9 mouse cellular contexts compared by ENCODE assay signal in genomic region chr11:115902831-115903230, GRCm38 (mm10). TPM values are rescaled to one million over a fixed set of nuclear protein-coding genes. Genes with fewer than 3 reads are reported as not detected.
A peak's percentile ranks its signal among the peaks of the same experiment; 100 is the strongest.
DNase-seq lines count a peak whose midpoint lies in the region; ATAC-seq and TF ChIP-seq lines count a peak whose summit lies in the region.
"Had no signal": no experiment of that assay in that cellular context is flagged by ENCODE, and none has a peak within 500 bp of the region (broad histone marks: within the 10 kb centered on the region; RNA-seq: fewer than 3 reads in every experiment).

No protein-coding gene starts in this region.

- no peaks in the 10 kb centered on the region for H3K27me3 ChIP-seq in limb, embryonic 12.5 days
- no peaks in the 10 kb centered on the region for H3K27me3 ChIP-seq in myocyte (ENCODE audit: control insufficient read depth, insufficient read depth, insufficient read length)
- H3K27me3 ChIP-seq in hindbrain, embryonic 14.5 days (ENCODE audit: control insufficient read depth, insufficient read depth, low read length), result no peaks in the 10 kb centered on the region

- H3K4me2 ChIP-seq in limb, embryonic 12.5 days, result no peak overlapping the region
- peak overlapping the region; percentile 76 for H3K4me2 ChIP-seq in myocyte (ENCODE audit: low read depth)
- H3K4me2 ChIP-seq in hindbrain, embryonic 14.5 days (replicated peaks), result no peak overlapping the region

- DNase-seq in right cerebral cortex, postnatal 10 days (ENCODE audit: low spot score in 2 of 2), result peak; percentile 49 to 53
- no peak for DNase-seq in right cerebral cortex, postnatal 36 days (ENCODE audit: low spot score in 2 of 2)
- DNase-seq in hindbrain, embryonic 14.5 days (ENCODE audit: low spot score), result no peak
- no peak for DNase-seq in thymus, postnatal 4 days
- no peak for DNase-seq in right cerebral cortex, adult 18-20 months

- WGBS in limb, embryonic 12.5 days, result 80% methylated on average over 1 of the region's 1 CpGs
- WGBS in hindbrain, embryonic 14.5 days, result 87% methylated on average over 1 of the region's 1 CpGs

- H3ac ChIP-seq in myocyte (ENCODE audit: control insufficient read depth, insufficient read length), result no peak overlapping the region

- no peaks in the 10 kb centered on the region for H3K79me2 ChIP-seq in myocyte (ENCODE audit: control insufficient read depth, insufficient read depth)

- peaks cover 4% of the 10 kb centered on the region; the same call in 1 of the 2 replicates for H3K36me3 ChIP-seq in limb, embryonic 12.5 days
- H3K36me3 ChIP-seq in myocyte (ENCODE audit: control insufficient read depth, insufficient read depth), result no peaks in the 10 kb centered on the region
- 0 out of 2 replicates have a peak, but pooled peaks cover 8% of the 10 kb centered on the region for H3K36me3 ChIP-seq in hindbrain, embryonic 14.5 days (replicated peaks; ENCODE audit: control insufficient read depth, insufficient read depth)

- no peaks in the 10 kb centered on the region for H3K9me3 ChIP-seq in limb, embryonic 12.5 days
- H3K9me3 ChIP-seq in hindbrain, embryonic 14.5 days (ENCODE audit: control insufficient read depth, low read length), result no peaks in the 10 kb centered on the region

- no peak overlapping the region for H3K9ac ChIP-seq in limb, embryonic 12.5 days (replicated peaks)
- H3K9ac ChIP-seq in hindbrain, embryonic 14.5 days, result no peak overlapping the region

- TF ChIP-seq POLR2A in myocyte (IDR thresholded peaks at IDR 0.05; ENCODE audit: insufficient read length, low read depth), result peak; percentile 15

- H3K4me3 ChIP-seq in limb, embryonic 12.5 days (replicated peaks), result no peak overlapping the region
- peak overlapping the region; percentile 29 for H3K4me3 ChIP-seq in myocyte
- no peak overlapping the region for H3K4me3 ChIP-seq in hindbrain, embryonic 14.5 days (replicated peaks; ENCODE audit: low read length)

- ATAC-seq in granulocyte monocyte progenitor cell, adult 5-6 weeks (replicated peaks; ENCODE audit: poor library complexity, severe bottlenecking), result peak; percentile 70
- no peak for ATAC-seq in limb, embryonic 12.5 days (ENCODE audit: insufficient number of reproducible peaks, insufficient read depth, low FRiP score, low TSS enrichment, low read depth)
- no peak for ATAC-seq in hindbrain, embryonic 14.5 days (ENCODE audit: low FRiP score)

- peaks cover 23% of the 10 kb centered on the region for H3K4me1 ChIP-seq in limb, embryonic 12.5 days (replicated peaks)
- H3K4me1 ChIP-seq in hindbrain, embryonic 14.5 days (replicated peaks; ENCODE audit: control insufficient read depth, insufficient read depth, low read length), result no peaks in the 10 kb centered on the region; the same call in 1 of the 2 replicates

- H3K27ac ChIP-seq in limb, embryonic 12.5 days, result 0 out of 2 replicates have a peak overlapping the region, but pooled peaks have one; percentile 9
- no peak overlapping the region for H3K27ac ChIP-seq in hindbrain, embryonic 14.5 days

TF ChIP-seq in myocyte, 11 proteins besides CTCF, POLR2A, EP300 and RAD21:
- TF ChIP-seq SRF (IDR thresholded peaks at IDR 0.05; ENCODE audit: control insufficient read depth, insufficient read length, low read depth) (no peak), POLR2AphosphoS2 (IDR thresholded peaks at IDR 0.05; ENCODE audit: insufficient read length, low read depth) (peak; percentile 27)

RNA-seq across cellular contexts. Expression of gene Smim5, which starts 3.1 kb away (rescaled TPM):
- total RNA-seq in granulocyte monocyte progenitor cell, adult 5-6 weeks (2014; fragmentation: Nextera tagmentation), result 7.1 and 10.4 TPM in 2 replicates
- 3.5 and 7.8 TPM in 2 replicates for total RNA-seq in granulocyte monocyte progenitor cell, adult 5-6 weeks (2017)
- polyA plus RNA-seq in limb, embryonic 12.5 days (2016; fragmentation: Nextera tagmentation; extraction: Ambion mirVana), result 3.1 and 4.2 TPM in 2 replicates
- 49.4 TPM for polyA plus RNA-seq in myocyte (2012; fragmentation: generic; extraction: Trizol)
- 2.9 and 4.6 TPM in 2 replicates for polyA plus RNA-seq in hindbrain, embryonic 14.5 days (2014; fragmentation: Nextera tagmentation; extraction: Ambion mirVana)
- total RNA-seq: liver, adult 2 months had no signal

RNA-seq across cellular contexts. Expression of gene Smim6, which starts 9.0 kb away (rescaled TPM):
- total RNA-seq in granulocyte monocyte progenitor cell, adult 5-6 weeks (2014; fragmentation: Nextera tagmentation), result 0.88 and 2.3 TPM in 2 replicates
- 0.69 TPM in 1 of 2 replicates, not detected in the other for total RNA-seq in granulocyte monocyte progenitor cell, adult 5-6 weeks (2017)
- 1.4 and 2.1 TPM in 2 replicates for polyA plus RNA-seq in limb, embryonic 12.5 days (2016; fragmentation: Nextera tagmentation; extraction: Ambion mirVana)
- polyA plus RNA-seq in myocyte (2012; fragmentation: generic; extraction: Trizol), result 7.8 TPM
- polyA plus RNA-seq in hindbrain, embryonic 14.5 days (2014; fragmentation: Nextera tagmentation; extraction: Ambion mirVana), result not detected in 2 replicates

RNA-seq across cellular contexts. Expression of gene Sap30bp, which starts 30.3 kb away (rescaled TPM):
- total RNA-seq in granulocyte monocyte progenitor cell, adult 5-6 weeks (2014; fragmentation: Nextera tagmentation), result 20.4 and 44.5 TPM in 2 replicates
- total RNA-seq in granulocyte monocyte progenitor cell, adult 5-6 weeks (2017), result 145 and 211 TPM in 2 replicates
- 52.5 and 56.9 TPM in 2 replicates for polyA plus RNA-seq in limb, embryonic 12.5 days (2016; fragmentation: Nextera tagmentation; extraction: Ambion mirVana)
- 84.9 TPM for polyA plus RNA-seq in myocyte (2012; fragmentation: generic; extraction: Trizol)
- polyA plus RNA-seq in hindbrain, embryonic 14.5 days (2014; fragmentation: Nextera tagmentation; extraction: Ambion mirVana), result 40.5 and 41.8 TPM in 2 replicates

RNA-seq across cellular contexts. Expression of gene Recql5, which starts 30.4 kb away (rescaled TPM):
- total RNA-seq in granulocyte monocyte progenitor cell, adult 5-6 weeks (2014; fragmentation: Nextera tagmentation), result 22.8 and 27.6 TPM in 2 replicates
- total RNA-seq in granulocyte monocyte progenitor cell, adult 5-6 weeks (2017), result 18.9 and 19.3 TPM in 2 replicates
- polyA plus RNA-seq in limb, embryonic 12.5 days (2016; fragmentation: Nextera tagmentation; extraction: Ambion mirVana), result 24.7 and 30.6 TPM in 2 replicates
- 13.1 TPM for polyA plus RNA-seq in myocyte (2012; fragmentation: generic; extraction: Trizol)
- 16.7 and 17.2 TPM in 2 replicates for polyA plus RNA-seq in hindbrain, embryonic 14.5 days (2014; fragmentation: Nextera tagmentation; extraction: Ambion mirVana)

RNA-seq across cellular contexts. Expression of gene Myo15b, which starts 44.6 kb away (rescaled TPM):
- total RNA-seq in granulocyte monocyte progenitor cell, adult 5-6 weeks (2014; fragmentation: Nextera tagmentation), result 4.4 and 5.4 TPM in 2 replicates
- total RNA-seq in granulocyte monocyte progenitor cell, adult 5-6 weeks (2017), result 1.1 and 2.1 TPM in 2 replicates
- polyA plus RNA-seq in limb, embryonic 12.5 days (2016; fragmentation: Nextera tagmentation; extraction: Ambion mirVana), result 0.20 TPM in 1 of 2 replicates, not detected in the other
- 0.23 TPM for polyA plus RNA-seq in myocyte (2012; fragmentation: generic; extraction: Trizol)
- polyA plus RNA-seq in hindbrain, embryonic 14.5 days (2014; fragmentation: Nextera tagmentation; extraction: Ambion mirVana), result 0.13 TPM in 1 of 2 replicates, not detected in the other

Comparison
In these comparisons a context has a peak if more than half of its experiments do, and no peak if none do; other contexts are left out.
1. DNase-seq: peak in right cerebral cortex, postnatal 10 days (2 of 2); none in right cerebral cortex, postnatal 36 days (0 of 2), hindbrain, embryonic 14.5 days (single experiment), thymus, postnatal 4 days (single experiment) and right cerebral cortex, adult 18-20 months (single experiment).